Mouse (Mus musculus) telencephalon, adult 2 months (tissue): ENCODE measurements around the gene Ak9.
"Not testable (repeated sequence)": the region's sequence is repeated elsewhere in the genome, so short reads cannot be mapped to it uniquely, and the experiment has no call there.

Source experiments
- DNase-seq: peaks from one replicate; pipeline ENCODE4 v3.0.0-alpha.2; 2011; ENCODE audit warnings: low read depth, low spot score

Gene Ak9

GRCm38 (mm10) chr10:41332533-41333043, 28.8 kb downstream of the Ak9 start:
- DNase-seq, result no peak

GRCm38 (mm10) chr10:41341346-41341745, 37.6 kb downstream of the Ak9 start:
- no peak for DNase-seq

- no peak for DNase-seq
Measured at GRCm38 (mm10) chr10:41365086-41365485, 61.3 kb downstream of the Ak9 start.

GRCm38 (mm10) chr10:41380466-41380865, 76.7 kb downstream of the Ak9 start:
- no peak for DNase-seq

- no peak for DNase-seq
Measured at GRCm38 (mm10) chr10:41385506-41386221, 81.9 kb downstream of the Ak9 start.

- no peak for DNase-seq
Measured at GRCm38 (mm10) chr10:41393555-41393954, 89.8 kb downstream of the Ak9 start.

- no peak for DNase-seq
Measured at GRCm38 (mm10) chr10:41401097-41401496, 97.3 kb downstream of the Ak9 start.

- DNase-seq, result no peak
Measured at GRCm38 (mm10) chr10:41403364-41403763, 99.6 kb downstream of the Ak9 start.

GRCm38 (mm10) chr10:41403893-41404612, 100.3 kb downstream of the Ak9 start:
- peak; percentile 17 for DNase-seq

- DNase-seq, result not testable (repeated sequence)
Measured at GRCm38 (mm10) chr10:41410176-41410575, 106.4 kb downstream of the Ak9 start.

GRCm38 (mm10) chr10:41410821-41411220, 107.0 kb downstream of the Ak9 start:
- not testable (repeated sequence) for DNase-seq

GRCm38 (mm10) chr10:41413471-41413870, 109.7 kb downstream of the Ak9 start:
- DNase-seq, result not testable (repeated sequence)

GRCm38 (mm10) chr10:41415368-41415767, 111.6 kb downstream of the Ak9 start:
- DNase-seq, result not testable (repeated sequence)

- DNase-seq, result no peak
Measured at GRCm38 (mm10) chr10:41420496-41421200, 116.9 kb downstream of the Ak9 start.

- no peak for DNase-seq
Measured at GRCm38 (mm10) chr10:41423681-41424080, 119.9 kb downstream of the Ak9 start.

GRCm38 (mm10) chr10:41426368-41426767, 122.6 kb downstream of the Ak9 start:
- no peak for DNase-seq

- no peak for DNase-seq
Measured at GRCm38 (mm10) chr10:41434624-41435023, 130.8 kb downstream of the Ak9 start.

- DNase-seq, result no peak
Measured at GRCm38 (mm10) chr10:41435141-41435540, 131.4 kb downstream of the Ak9 start.

GRCm38 (mm10) chr10:41448216-41448615, 144.4 kb downstream of the Ak9 start:
- DNase-seq, result no peak

- DNase-seq, result peak; percentile 43
Measured at GRCm38 (mm10) chr10:41449684-41450083, 145.9 kb downstream of the Ak9 start.

GRCm38 (mm10) chr10:41450137-41450670, 146.4 kb downstream of the Ak9 start, which contains the start of gene Zbtb24:
TSS of gene Zbtb24 (plus strand) at chr10:41450383.
- DNase-seq, result peak; percentile 91
